Mouse (Mus musculus) bone marrow macrophage, adult 2 months (primary cell): ENCODE measurements around the gene Cnot2. TPM values are rescaled to one million over a fixed set of nuclear protein-coding genes. Genes with fewer than 3 reads are reported as not detected.

Experiments used
- H3K27ac ChIP-seq: 2 replicates; pipeline ENCODE4 v1.5.1; 2012; ENCODE audit warnings: low read depth, low read length; ENCODE audit not compliant: insufficient read depth
- H3K4me1 ChIP-seq: 2 replicates; pipeline ENCODE4 v1.6.1; 2012; ENCODE audit warnings: low read length; ENCODE audit not compliant: control insufficient read depth, insufficient read depth
- H3K4me3 ChIP-seq: 2 replicates; pipeline ENCODE4 v1.5.1; 2012; ENCODE audit warnings: mild to moderate bottlenecking, low read length, moderate library complexity; ENCODE audit not compliant: insufficient read depth
- CTCF ChIP-seq: IDR thresholded peaks from 2 replicates; pipeline ENCODE4 v1.5.1; 2012; ENCODE audit warnings: low read depth, mild to moderate bottlenecking, low read length, moderate library complexity
- POLR2A ChIP-seq: IDR thresholded peaks from 2 replicates; pipeline ENCODE4 v1.6.1; 2012; ENCODE audit warnings: mild to moderate bottlenecking, low read depth, low read length, borderline replicate concordance
- polyA plus RNA-seq: library from polyadenylated mRNA; stranded (reverse); fragments of >200 nt; gene quantifications from 2 replicates; pipeline ENCODE4 v1.2.4, GENCODE M21; 2012; ENCODE audit not compliant: missing spikeins, insufficient read depth, insufficient read length

Gene Cnot2
- polyA plus RNA-seq, 1 experiment, result 50.7 TPM

GRCm38 (mm10) chr10:116461443-116461842 lies 119.9 kb downstream of the Cnot2 start:
- Histone ChIP-seq H3K4me3 (no peak overlapping the region), H3K4me1 (no peaks in the 10 kb centered on the region), H3K27ac (no peak overlapping the region)
- TF ChIP-seq POLR2A (no peak), CTCF (no peak)

GRCm38 (mm10) chr10:116458786-116459185 lies 122.5 kb downstream of the Cnot2 start:
- H3K4me1 ChIP-seq, result no peaks in the 10 kb centered on the region
- H3K4me3 ChIP-seq, result no peak overlapping the region
- no peak for TF ChIP-seq CTCF
- TF ChIP-seq POLR2A, result no peak
- no peak overlapping the region for H3K27ac ChIP-seq

- H3K4me3 ChIP-seq, result no peak overlapping the region
- no peak for TF ChIP-seq CTCF
- H3K27ac ChIP-seq, result no peak overlapping the region
- no peaks in the 10 kb centered on the region for H3K4me1 ChIP-seq
Observed at GRCm38 (mm10) chr10:116452771-116453170, 128.5 kb downstream of the Cnot2 start.

- H3K27ac ChIP-seq, result no peak overlapping the region
- H3K4me1 ChIP-seq, result no peaks in the 10 kb centered on the region
- TF ChIP-seq POLR2A, result no peak
- no peak overlapping the region for H3K4me3 ChIP-seq
Observed at GRCm38 (mm10) chr10:116450621-116451020, 130.7 kb downstream of the Cnot2 start.

GRCm38 (mm10) chr10:116448166-116448565 lies 133.1 kb downstream of the Cnot2 start:
- TF ChIP-seq CTCF (no peak), POLR2A (no peak)
- no peak overlapping the region for H3K4me3 ChIP-seq
- no peaks in the 10 kb centered on the region for H3K4me1 ChIP-seq
- no peak overlapping the region for H3K27ac ChIP-seq

GRCm38 (mm10) chr10:116447176-116447575 lies 134.1 kb downstream of the Cnot2 start:
- Histone ChIP-seq H3K27ac (no peak overlapping the region), H3K4me3 (no peak overlapping the region), H3K4me1 (no peaks in the 10 kb centered on the region)
- TF ChIP-seq CTCF (no peak), POLR2A (no peak)

GRCm38 (mm10) chr10:116446040-116446439 lies 135.3 kb downstream of the Cnot2 start:
- Histone ChIP-seq H3K4me3 (no peak overlapping the region), H3K4me1 (no peaks in the 10 kb centered on the region), H3K27ac (no peak overlapping the region)
- no peak for TF ChIP-seq POLR2A
- no peak for TF ChIP-seq CTCF

GRCm38 (mm10) chr10:116444826-116445225 lies 136.5 kb downstream of the Cnot2 start:
- no peak overlapping the region for H3K27ac ChIP-seq
- H3K4me3 ChIP-seq, result no peak overlapping the region
- TF ChIP-seq POLR2A, result no peak
- TF ChIP-seq CTCF, result no peak
- no peaks in the 10 kb centered on the region for H3K4me1 ChIP-seq

- TF ChIP-seq POLR2A (no peak), CTCF (no peak)
- Histone ChIP-seq H3K27ac (no peak overlapping the region), H3K4me1 (no peaks in the 10 kb centered on the region), H3K4me3 (no peak overlapping the region)
Observed at GRCm38 (mm10) chr10:116444371-116444770, 136.9 kb downstream of the Cnot2 start.

- H3K4me1 ChIP-seq, result no peaks in the 10 kb centered on the region
- no peak overlapping the region for H3K4me3 ChIP-seq
- TF ChIP-seq CTCF (no peak), POLR2A (no peak)
- no peak overlapping the region for H3K27ac ChIP-seq
Observed at GRCm38 (mm10) chr10:116440946-116441345, 140.4 kb downstream of the Cnot2 start.

GRCm38 (mm10) chr10:116440088-116440487 lies 141.2 kb downstream of the Cnot2 start:
- Histone ChIP-seq H3K4me1 (no peaks in the 10 kb centered on the region), H3K27ac (no peak overlapping the region), H3K4me3 (no peak overlapping the region)
- TF ChIP-seq POLR2A (no peak), CTCF (no peak)
